Mouse (Mus musculus): ENCODE measurements at regions not wholly inside any gene's neighbourhood (a gene's known extent, or its start where the extent isn't known, plus 50 kb on each side); places are given as distances from the start of the nearest gene placed in this dataset.

DNA sequence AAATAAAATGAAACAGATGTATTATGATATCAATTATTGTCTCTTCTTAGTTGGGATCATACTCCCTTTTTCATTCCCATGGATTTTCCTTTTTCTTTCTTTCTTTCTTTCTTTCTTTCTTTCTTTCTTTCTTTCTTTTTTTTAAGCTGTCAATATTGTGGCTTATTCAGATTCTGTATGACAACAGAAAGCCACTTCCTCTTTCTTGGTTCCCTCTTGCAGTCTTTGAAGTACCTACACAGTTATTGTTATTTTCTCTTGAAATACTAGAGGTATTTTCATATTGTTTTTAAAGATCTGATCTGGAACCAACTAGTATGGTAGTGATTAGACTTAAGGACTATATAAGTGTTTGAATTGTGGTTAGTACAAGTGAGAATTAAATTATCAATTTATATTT is 444.6 kb upstream of the Fam174a start:
- TF ChIP-seq CTCF (IDR thresholded peaks at IDR 0.05; ENCODE audit: low read depth) = no peak
- no peak for TF ChIP-seq EP300 (IDR thresholded peaks at IDR 0.05; ENCODE audit: low read depth)
